Mouse (Mus musculus) c-Kit-positive CD71-positive TER-119-positive erythroid progenitor cells, embryonic 14.5 days (primary cell): ENCODE data around the gene Aldoart1.

Experiments
- DNase-seq: peaks from one replicate; pipeline ENCODE4 v3.0.0-alpha.2; 2013; ENCODE audit warnings: low spot score

The Aldoart1 gene

GRCm38 (mm10) chr4:72852534-72852933 is at the start of gene Aldoart1:
TSS of gene Aldoart1 (minus strand) at chr4:72852634.
- no peak for DNase-seq

- DNase-seq, result no peak
Measured at GRCm38 (mm10) chr4:72901566-72901965, 49.1 kb upstream of the Aldoart1 start.

DNA sequence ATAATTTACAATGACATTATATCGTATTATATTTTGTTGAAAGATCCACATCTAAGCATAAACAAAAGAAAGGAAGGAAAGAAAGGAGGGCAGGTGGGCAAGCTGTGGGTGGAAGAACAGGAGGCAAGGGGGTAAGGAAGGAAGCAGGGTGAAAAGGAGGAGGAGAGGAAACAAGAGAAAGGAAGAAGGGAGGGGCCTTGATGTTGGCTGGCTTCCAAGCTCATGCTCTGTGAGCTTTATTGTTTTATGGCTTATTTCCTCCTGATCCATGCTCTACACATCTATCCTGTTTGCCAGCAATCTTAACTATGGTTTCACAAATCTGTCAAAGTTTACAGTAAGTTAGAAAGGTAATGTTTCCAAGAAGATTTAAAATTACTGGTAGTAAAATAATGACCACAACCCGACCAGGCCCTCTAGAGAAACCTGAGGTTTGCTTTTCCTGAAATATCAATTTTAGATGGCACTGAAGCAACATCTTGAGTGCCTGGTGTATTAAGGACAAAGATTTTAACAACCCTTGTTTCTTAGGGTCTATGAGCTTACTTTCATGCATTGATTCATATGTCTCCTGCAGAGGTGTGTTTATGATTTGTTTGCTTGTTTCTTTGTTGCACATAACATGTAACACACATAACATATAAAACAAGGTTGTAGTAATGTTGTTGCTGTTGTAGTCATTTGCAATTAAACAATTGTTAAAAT is 13.1 kb upstream of the Aldoart1 start:
- no peak for DNase-seq

DNA sequence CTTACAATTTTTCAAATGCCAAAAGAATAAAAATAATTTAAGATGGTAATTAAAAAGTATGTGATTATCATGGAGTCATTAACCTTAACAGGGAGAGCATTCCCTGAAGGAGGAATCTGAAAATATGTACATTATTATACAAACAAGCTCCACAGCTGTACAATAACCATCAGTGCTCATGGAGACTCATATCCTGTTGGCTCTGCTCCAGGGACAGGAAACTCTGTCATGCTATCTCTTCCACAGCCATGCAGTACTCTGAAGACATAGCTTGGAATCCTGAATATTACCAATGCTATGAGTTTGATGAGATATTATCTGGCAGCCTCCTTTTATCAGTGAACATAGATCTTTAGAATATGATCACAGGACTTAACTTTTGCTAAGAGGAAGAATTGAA is 8.2 kb downstream of the Aldoart1 start:
- no peak for DNase-seq

DNA sequence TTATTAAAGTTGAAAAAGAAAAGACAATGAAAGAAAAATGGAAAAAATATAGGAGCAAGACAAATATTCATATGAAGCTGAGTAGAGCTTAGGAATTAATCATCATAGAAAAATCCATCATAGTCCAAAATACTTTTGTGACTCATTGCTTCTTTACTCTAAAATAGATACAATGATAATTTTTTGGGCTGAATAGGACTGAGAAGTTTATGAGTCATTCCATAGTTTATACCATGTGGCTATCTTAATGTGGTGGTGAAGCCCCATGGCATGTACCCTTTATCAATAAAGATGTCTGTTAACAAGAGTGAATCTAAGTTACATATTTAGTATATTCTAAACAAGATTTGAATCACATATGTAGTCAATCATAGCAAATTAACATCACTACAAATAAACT is 9.4 kb downstream of the Aldoart1 start:
- no peak for DNase-seq

DNA sequence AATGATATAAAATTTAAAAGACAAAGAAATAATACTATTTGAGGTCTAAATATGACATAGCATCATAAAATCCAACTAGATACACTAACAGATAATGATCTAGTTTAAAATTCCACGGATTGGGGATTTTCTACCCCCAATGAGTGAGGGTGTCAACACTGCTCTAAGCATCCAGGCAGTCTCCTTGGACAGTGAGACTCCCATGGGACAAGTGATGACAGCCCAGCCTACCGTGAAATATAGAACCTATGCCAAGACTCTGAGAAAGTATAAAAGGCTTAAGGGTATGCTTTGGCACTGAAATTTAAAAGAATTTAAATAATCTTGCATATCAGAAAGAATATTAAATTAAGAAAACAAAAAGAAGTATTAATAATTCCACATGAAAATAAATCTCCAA is 16.0 kb downstream of the Aldoart1 start:
- no peak for DNase-seq

DNA sequence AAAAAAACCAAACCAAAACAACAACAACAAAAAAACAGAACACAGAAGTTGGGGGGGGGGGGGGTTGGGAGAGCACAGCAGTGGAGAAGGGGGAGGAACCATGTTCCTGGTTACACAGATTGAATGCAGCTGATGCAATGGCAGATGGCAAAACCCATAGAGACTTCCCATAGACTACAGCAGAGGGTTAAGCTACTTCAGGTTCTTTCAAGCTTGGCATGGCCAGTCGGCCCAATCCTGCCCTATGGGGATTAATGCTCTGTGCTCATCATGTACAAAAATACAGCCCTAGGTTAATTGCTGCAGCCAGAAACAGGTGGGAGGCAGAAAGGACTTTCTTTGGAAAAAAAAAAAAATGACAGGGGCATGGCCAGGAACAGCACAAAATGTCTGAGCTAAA is 17.0 kb downstream of the Aldoart1 start:
- no peak for DNase-seq

- no peak for DNase-seq
Measured at GRCm38 (mm10) chr4:72800816-72801215, 51.6 kb downstream of the Aldoart1 start.
